Mouse (Mus musculus): ENCODE measurements around the gene Plekha4.
A peak's percentile ranks its signal among the peaks of the same experiment; 100 is the strongest.
"Not testable (repeated sequence)": the region's sequence is repeated elsewhere in the genome, so short reads cannot be mapped to it uniquely, and the experiment has no call there.

Gene Plekha4

GRCm38 (mm10) chr7:45525809-45526473, at the start of gene Plekha4, which contains the start of gene Ppp1r15a:
TSS of gene Plekha4 (plus strand) at chr7:45526330.
TSS of gene Ppp1r15a (minus strand) at chr7:45526268.
- peak; percentile 96 for DNase-seq (ENCODE audit: extremely low spot score, low read depth, low spot score)

- DNase-seq (ENCODE audit: extremely low spot score, low read depth, low spot score) = no peak
These were observed 49.7 kb upstream of the Plekha4 start for GRCm38 (mm10) chr7:45476453-45476852.

- DNase-seq (ENCODE audit: extremely low spot score, low read depth, low spot score) = no peak
These were observed 49.1 kb upstream of the Plekha4 start for GRCm38 (mm10) chr7:45477003-45477402.

- no peak for DNase-seq (ENCODE audit: extremely low spot score, low read depth, low spot score)
These were observed 47.4 kb upstream of the Plekha4 start for GRCm38 (mm10) chr7:45478774-45479173.

- DNase-seq (ENCODE audit: extremely low spot score, low read depth, low spot score) = not testable (repeated sequence)
These were observed 45.8 kb upstream of the Plekha4 start for GRCm38 (mm10) chr7:45480310-45480709.

- DNase-seq (ENCODE audit: extremely low spot score, low read depth, low spot score) = no peak
These were observed 44.7 kb upstream of the Plekha4 start, which contains the start of gene Tulp2 for GRCm38 (mm10) chr7:45481374-45481927. TSS of gene Tulp2 (plus strand) at chr7:45481877.

- DNase-seq (ENCODE audit: extremely low spot score, low read depth, low spot score) = no peak
These were observed 44.0 kb upstream of the Plekha4 start for GRCm38 (mm10) chr7:45482166-45482565.

- not testable (repeated sequence) for DNase-seq (ENCODE audit: extremely low spot score, low read depth, low spot score)
These were observed 41.1 kb upstream of the Plekha4 start for GRCm38 (mm10) chr7:45484985-45485384.

- DNase-seq (ENCODE audit: extremely low spot score, low read depth, low spot score) = no peak
These were observed 40.0 kb upstream of the Plekha4 start for GRCm38 (mm10) chr7:45486158-45486557.

GRCm38 (mm10) chr7:45486761-45487415, 39.2 kb upstream of the Plekha4 start, which contains the start of gene Gm45808:
TSS of gene Gm45808 (minus strand) at chr7:45486811.
- DNase-seq (ENCODE audit: extremely low spot score, low read depth, low spot score) = no peak

GRCm38 (mm10) chr7:45487861-45488292, 38.3 kb upstream of the Plekha4 start:
- DNase-seq (ENCODE audit: extremely low spot score, low read depth, low spot score) = no peak

- no peak for DNase-seq (ENCODE audit: extremely low spot score, low read depth, low spot score)
These were observed 37.6 kb upstream of the Plekha4 start, which contains the start of gene Dhdh for GRCm38 (mm10) chr7:45488293-45489204. TSS of gene Dhdh (minus strand) at chr7:45488805.

GRCm38 (mm10) chr7:45489578-45489977, 36.6 kb upstream of the Plekha4 start:
- DNase-seq (ENCODE audit: extremely low spot score, low read depth, low spot score) = no peak

- DNase-seq (ENCODE audit: extremely low spot score, low read depth, low spot score) = no peak
These were observed 35.3 kb upstream of the Plekha4 start for GRCm38 (mm10) chr7:45490822-45491221.

- DNase-seq (ENCODE audit: extremely low spot score, low read depth, low spot score) = no peak
These were observed 34.9 kb upstream of the Plekha4 start for GRCm38 (mm10) chr7:45491264-45491663.

GRCm38 (mm10) chr7:45492225-45492844, 33.8 kb upstream of the Plekha4 start:
- DNase-seq (ENCODE audit: extremely low spot score, low read depth, low spot score) = no peak

- no peak for DNase-seq (ENCODE audit: extremely low spot score, low read depth, low spot score)
These were observed 33.2 kb upstream of the Plekha4 start for GRCm38 (mm10) chr7:45492951-45493350.

- DNase-seq (ENCODE audit: extremely low spot score, low read depth, low spot score) = no peak
These were observed 31.6 kb upstream of the Plekha4 start for GRCm38 (mm10) chr7:45494548-45494947.

- no peak for DNase-seq (ENCODE audit: extremely low spot score, low read depth, low spot score)
These were observed 27.7 kb upstream of the Plekha4 start for GRCm38 (mm10) chr7:45498427-45498826.

- no peak for DNase-seq (ENCODE audit: extremely low spot score, low read depth, low spot score)
These were observed 18.5 kb upstream of the Plekha4 start for GRCm38 (mm10) chr7:45507583-45507982.
